Mouse (Mus musculus) liver, postnatal 0 days (tissue): ENCODE data around the gene Ubxn6. TPM values are rescaled to one million over a fixed set of nuclear protein-coding genes. Genes with fewer than 3 reads are reported as not detected.
"Not testable (repeated sequence)": the region's sequence is repeated elsewhere in the genome, so short reads cannot be mapped to it uniquely, and the experiment has no call there.

ENCODE experiments used
- ATAC-seq: fragments of 200-750 bp; cut with Nextera tagmentation; 2 replicates; pipeline ENCODE4 v1.8.0; 2017; ENCODE audit warnings: mild to moderate bottlenecking, moderate library complexity
- DNase-seq: peaks from one replicate; pipeline ENCODE4 v3.0.0-alpha.2; 2016
- H3K27ac ChIP-seq: fragments of 300-500 bp; sonication (generic); 2 replicates; pipeline ENCODE4 v1.5.1; 2014; ENCODE audit warnings: antibody characterized with exemption, moderate library complexity, mild to moderate bottlenecking, low read depth
- H3K27me3 ChIP-seq: fragments of 300-500 bp; sonication (generic); 2 replicates; pipeline ENCODE4 v1.6.1; 2014; ENCODE audit warnings: low read length, control low read depth, mixed read lengths; ENCODE audit not compliant: insufficient read depth
- H3K36me3 ChIP-seq: fragments of 300-500 bp; sonication (generic); replicated peaks from 2 replicates; pipeline ENCODE4 v1.6.1; 2014; ENCODE audit warnings: mild to moderate bottlenecking, control low read depth, low read length, moderate library complexity, mixed read lengths; ENCODE audit not compliant: insufficient read depth
- H3K4me1 ChIP-seq: fragments of 300-500 bp; sonication (generic); 2 replicates; pipeline ENCODE4 v1.6.1; 2014; ENCODE audit warnings: antibody characterized with exemption, mild to moderate bottlenecking, control low read depth; ENCODE audit not compliant: insufficient read depth
- H3K4me2 ChIP-seq: fragments of 300-500 bp; sonication (generic); 2 replicates; pipeline ENCODE4 v1.6.1; 2014; ENCODE audit warnings: low read depth, mild to moderate bottlenecking, low read length, moderate library complexity, mixed read lengths
- H3K4me3 ChIP-seq: fragments of 300-500 bp; sonication (generic); 2 replicates; pipeline ENCODE4 v1.5.1; 2014; ENCODE audit warnings: low read depth, low read length
- H3K9ac ChIP-seq: fragments of 300-500 bp; sonication (generic); replicated peaks from 2 replicates; pipeline ENCODE4 v1.6.1; 2014; ENCODE audit warnings: mild to moderate bottlenecking, moderate library complexity
- H3K9me3 ChIP-seq: fragments of 300-500 bp; sonication (generic); 2 replicates; pipeline ENCODE4 v1.6.1; 2016; ENCODE audit warnings: mild to moderate bottlenecking, control low read depth, low read length, mixed read lengths
- CTCF ChIP-seq: sonication (generic); IDR thresholded peaks from 2 replicates; pipeline ENCODE4 v1.5.1; 2016; ENCODE audit warnings: antibody characterized with exemption, low read depth
- EP300 ChIP-seq: IDR thresholded peaks from 2 replicates; pipeline ENCODE4 v1.6.1; 2016; ENCODE audit warnings: antibody characterized with exemption, low read depth, mild to moderate bottlenecking
- WGBS: fragments of 180-500 bp; shearing (Covaris S2); extraction: QIAGEN DNeasy Blood & Tissue Kit; methylation state at CpG from one replicate; pipeline ENCODE4 v1.1.7; 2014; ENCODE audit not compliant: insufficient replicate concordance; 5-methylcytosine and 5-hydroxymethylcytosine counted together
- polyA plus RNA-seq: library from polyadenylated mRNA; unstranded; fragments of >200 nt; fragmentation: Nextera tagmentation; extraction: Ambion mirVana; gene quantifications from 2 replicates; pipeline ENCODE4 v1.2.1, GENCODE M21; 2015

Gene Ubxn6
- polyA plus RNA-seq, 1 experiment from 2014 or later = 19.1 TPM

DNA sequence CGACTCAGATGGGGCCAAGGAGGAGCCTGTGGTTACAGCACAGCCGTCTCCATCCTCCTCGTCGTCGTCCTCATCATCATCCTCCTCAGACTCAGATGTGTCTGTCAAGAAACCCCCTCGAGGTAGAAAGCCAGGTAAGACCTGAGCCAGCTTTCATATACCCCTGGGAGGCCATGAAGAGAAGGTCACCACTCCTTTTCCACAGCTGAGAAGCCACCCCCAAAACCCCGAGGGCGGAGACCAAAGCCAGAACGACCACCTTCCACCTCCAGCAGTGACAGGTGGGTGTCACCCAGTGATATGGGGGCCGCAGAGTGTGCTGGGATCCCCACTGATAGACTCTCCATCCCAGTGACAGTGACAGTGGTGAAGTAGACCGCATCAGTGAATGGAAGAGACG lies 22.1 kb upstream of the Ubxn6 start:
- DNase-seq (no peak), ATAC-seq (no peak)
- H3K4me1 ChIP-seq = no peaks in the 10 kb centered on the region
- TF ChIP-seq CTCF = no peak
- TF ChIP-seq EP300 = no peak
- H3K27ac ChIP-seq = no peak overlapping the region
- no peak overlapping the region for H3K4me2 ChIP-seq
- H3K36me3 ChIP-seq = peaks cover 48% of the 10 kb centered on the region
- no peaks in the 10 kb centered on the region for H3K27me3 ChIP-seq
- WGBS = 85% methylated on average over 12 of the region's 12 CpGs
- no peaks in the 10 kb centered on the region for H3K9me3 ChIP-seq
- no peak overlapping the region for H3K9ac ChIP-seq
- no peak overlapping the region for H3K4me3 ChIP-seq

DNA sequence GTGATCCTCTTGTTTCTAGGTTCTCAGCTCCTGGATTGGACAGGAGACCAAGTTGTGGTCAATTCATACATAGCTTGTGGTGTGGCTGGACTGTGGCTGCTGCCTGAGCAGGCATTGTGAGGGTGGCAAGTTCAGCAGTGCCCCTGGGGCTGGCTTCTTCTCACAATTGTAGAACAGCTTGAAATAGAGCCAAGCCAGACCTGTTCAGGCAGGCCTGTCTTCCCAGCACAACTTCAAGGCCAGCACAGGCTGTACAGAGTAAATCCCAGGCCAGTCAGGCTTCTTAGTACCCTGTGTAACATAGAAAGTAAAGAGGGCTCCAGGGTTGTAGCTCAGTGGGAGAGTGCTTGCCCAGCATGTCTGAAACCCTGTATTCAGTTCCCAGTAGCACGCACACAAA lies 18.0 kb upstream of the Ubxn6 start:
- H3K36me3 ChIP-seq = peaks cover 23% of the 10 kb centered on the region
- no peaks in the 10 kb centered on the region for H3K27me3 ChIP-seq
- 96% methylated on average over 1 of the region's 1 CpGs for WGBS
- ATAC-seq = no peak
- H3K4me2 ChIP-seq = no peak overlapping the region
- TF ChIP-seq EP300 (no peak), CTCF (no peak)
- no peaks in the 10 kb centered on the region for H3K4me1 ChIP-seq
- no peaks in the 10 kb centered on the region for H3K9me3 ChIP-seq
- H3K4me3 ChIP-seq = no peak overlapping the region
- no peak overlapping the region for H3K27ac ChIP-seq
- H3K9ac ChIP-seq = no peak overlapping the region
- no peak for DNase-seq

DNA sequence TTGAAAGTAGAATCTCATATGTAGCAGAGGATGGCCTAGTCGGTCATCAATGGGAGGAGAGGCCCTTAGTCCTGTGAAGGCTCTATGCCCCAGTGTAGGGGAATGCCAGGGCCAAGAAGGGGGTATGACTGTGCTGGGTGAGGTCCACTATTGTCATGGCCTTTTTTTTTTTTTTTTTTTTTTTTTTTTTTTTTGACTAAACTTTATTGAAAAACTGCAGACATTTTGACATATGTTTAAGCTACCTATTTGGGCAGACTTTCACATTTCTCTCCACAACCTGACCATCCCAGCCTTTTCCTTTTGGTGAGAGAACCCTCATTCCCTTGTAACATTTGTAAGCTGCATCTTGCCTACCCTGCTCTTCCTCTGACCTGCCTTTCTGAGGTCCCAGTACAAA lies 17.5 kb upstream of the Ubxn6 start:
- Histone ChIP-seq H3K4me1 (no peaks in the 10 kb centered on the region), H3K4me3 (no peak overlapping the region), H3K4me2 (no peak overlapping the region), H3K9me3 (no peaks in the 10 kb centered on the region), H3K27me3 (no peaks in the 10 kb centered on the region), H3K36me3 (peaks cover 20% of the 10 kb centered on the region), H3K27ac (no peak overlapping the region), H3K9ac (no peak overlapping the region)
- ATAC-seq (no peak), DNase-seq (no peak)
- no peak for TF ChIP-seq EP300
- no peak for TF ChIP-seq CTCF
- WGBS = 94% methylated on average over 1 of the region's 1 CpGs

DNA sequence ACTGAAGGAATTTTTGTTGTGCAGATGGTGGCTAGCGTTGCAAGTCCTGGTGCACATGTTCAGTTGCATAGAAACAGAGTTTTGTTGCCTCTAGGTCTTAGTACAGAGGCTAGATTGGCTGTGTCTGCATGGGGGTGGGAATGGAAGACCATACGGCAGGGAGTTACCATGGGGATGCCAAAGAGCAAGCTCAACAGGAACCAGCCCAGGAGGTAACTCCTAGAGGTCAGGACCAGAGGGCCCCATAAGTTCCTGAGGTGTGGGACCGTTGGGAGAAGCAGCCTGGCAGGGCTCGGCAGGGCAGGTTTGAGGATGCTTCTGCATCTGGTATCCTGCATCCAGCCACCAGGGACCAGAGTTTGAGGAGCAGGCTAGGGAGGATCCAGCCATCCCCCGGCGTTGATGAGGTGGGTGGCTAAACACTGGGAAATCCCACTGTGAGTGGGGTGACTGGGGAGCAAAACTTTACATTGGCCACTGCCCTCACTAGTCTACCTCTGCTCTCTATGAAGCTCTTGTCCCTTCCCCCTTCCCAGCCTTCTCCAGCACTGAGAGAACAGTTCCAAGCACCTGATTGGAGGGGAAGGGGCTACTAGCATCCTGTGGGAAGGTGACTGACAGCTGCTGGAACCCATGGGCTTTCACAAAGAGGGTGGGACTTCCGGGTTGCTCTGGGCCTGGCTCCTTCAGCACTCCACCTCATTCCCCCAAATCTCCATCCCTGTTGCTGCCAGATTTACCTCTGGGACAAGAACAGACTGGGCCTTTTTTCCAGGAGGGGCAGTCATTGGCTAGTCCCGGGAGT lies 6.2 kb upstream of the Ubxn6 start:
- ATAC-seq = no peak
- DNase-seq = peak; percentile 38
- Histone ChIP-seq H3K27me3 (no peaks in the 10 kb centered on the region), H3K9ac (peak overlapping the region; percentile 91), H3K4me1 (peaks cover 20% of the 10 kb centered on the region), H3K9me3 (no peaks in the 10 kb centered on the region), H3K4me2 (peak overlapping the region; percentile 99), H3K4me3 (peak overlapping the region; percentile 82), H3K36me3 (peaks cover 10% of the 10 kb centered on the region), H3K27ac (no peak overlapping the region)
- TF ChIP-seq CTCF = no peak
- TF ChIP-seq EP300 = no peak
- WGBS = 16% methylated on average over 8 of the region's 8 CpGs

DNA sequence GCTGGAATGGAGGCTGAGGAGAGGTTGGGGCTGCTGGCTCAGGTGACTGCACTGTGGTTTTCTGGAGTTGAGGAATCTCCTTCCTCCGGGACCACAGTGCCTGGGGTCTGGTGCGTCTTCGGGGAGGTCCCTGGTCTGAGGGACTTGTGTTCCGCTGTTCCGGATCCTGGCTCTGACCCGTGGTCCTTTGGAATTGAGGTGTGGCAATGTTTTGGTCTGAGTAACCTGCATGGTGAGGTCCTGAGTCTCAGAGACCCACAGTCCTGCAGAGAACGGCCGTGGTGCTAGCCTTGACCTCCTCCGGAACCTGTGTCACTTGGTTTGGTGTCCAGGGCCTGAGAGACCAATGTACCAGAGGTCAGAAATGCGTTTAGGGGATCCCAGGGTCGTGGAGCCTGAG lies 5.1 kb upstream of the Ubxn6 start:
- no peak for TF ChIP-seq CTCF
- TF ChIP-seq EP300 = no peak
- H3K9ac ChIP-seq = peak overlapping the region; percentile 91
- no peaks in the 10 kb centered on the region for H3K27me3 ChIP-seq
- peaks cover 10% of the 10 kb centered on the region for H3K36me3 ChIP-seq
- WGBS = under 1% methylated on average over 11 of the region's 11 CpGs
- H3K4me2 ChIP-seq = peak overlapping the region; percentile 99
- no peaks in the 10 kb centered on the region for H3K9me3 ChIP-seq
- DNase-seq = peak; percentile 38
- H3K4me3 ChIP-seq = peak overlapping the region; percentile 82
- peak overlapping the region; percentile 88 for H3K27ac ChIP-seq
- H3K4me1 ChIP-seq = peaks cover 27% of the 10 kb centered on the region
- no peak for ATAC-seq

DNA sequence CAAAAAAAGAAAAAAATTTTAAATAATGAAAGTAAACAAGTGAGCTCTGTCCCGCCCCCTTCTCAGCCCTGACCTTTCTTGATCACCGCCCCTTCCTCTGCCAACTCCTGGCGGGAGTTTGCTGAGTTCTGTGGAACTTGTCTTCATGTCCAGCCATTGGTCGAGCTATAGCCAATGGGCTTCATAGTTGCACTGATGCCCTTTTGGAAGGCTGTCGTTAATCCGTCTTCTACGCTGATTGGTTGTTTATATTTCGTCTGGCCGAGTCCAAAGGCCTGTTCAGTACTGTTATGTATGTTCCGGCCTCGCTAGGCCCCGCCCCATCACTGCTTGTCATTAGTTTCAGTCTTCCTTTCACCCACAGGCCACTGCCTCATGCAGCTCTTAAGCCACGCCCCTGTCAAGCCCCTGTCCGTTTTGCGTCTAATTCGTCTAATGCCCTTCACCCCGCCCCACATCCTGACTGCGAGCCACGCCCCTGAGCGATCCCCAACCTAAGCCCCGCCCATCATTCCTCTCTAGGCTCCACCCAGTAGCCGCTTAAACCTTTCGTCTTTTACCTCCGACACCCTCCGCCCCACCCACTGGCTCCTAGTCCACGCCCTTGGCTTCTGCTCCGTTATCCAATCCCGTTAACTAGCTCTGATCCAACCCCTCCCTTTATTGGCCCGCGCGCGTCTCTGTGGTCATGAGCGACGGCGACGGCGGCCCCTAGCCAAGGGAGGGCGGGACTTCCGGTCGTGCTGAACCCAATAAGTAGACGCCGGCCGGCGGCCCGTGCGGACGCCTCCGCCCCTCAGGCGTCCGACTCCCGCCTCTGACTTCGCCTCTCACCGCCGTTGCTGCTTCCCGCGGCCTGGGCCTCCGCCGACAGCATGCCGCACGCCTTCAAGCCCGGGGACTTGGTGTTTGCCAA lies 4.3 kb upstream of the Ubxn6 start, which contains the start of gene Hdgfl2:
Gene Hdgfl2, plus strand, starts transcription at position 755 of the 916 bp plus-strand sequence.
- Histone ChIP-seq H3K27me3 (no peaks in the 10 kb centered on the region), H3K9ac (peak within 1 kb of the TSS; percentile 91), H3K27ac (peak within 1 kb of the TSS; percentile 89), H3K36me3 (peaks cover 7% of the 10 kb centered on the region), H3K4me1 (peaks cover 30% of the 10 kb centered on the region), H3K9me3 (no peaks in the 10 kb centered on the region), H3K4me3 (peak within 1 kb of the TSS; percentile 82), H3K4me2 (peak within 1 kb of the TSS; percentile 99)
- 0% methylated on average over 59 of the region's 61 CpGs for WGBS
- ATAC-seq = peak; percentile 89
- TF ChIP-seq CTCF (no peak), EP300 (peak; percentile 64; the same call in 1 of the 2 replicates)
- peak; percentile 99 for DNase-seq

DNA sequence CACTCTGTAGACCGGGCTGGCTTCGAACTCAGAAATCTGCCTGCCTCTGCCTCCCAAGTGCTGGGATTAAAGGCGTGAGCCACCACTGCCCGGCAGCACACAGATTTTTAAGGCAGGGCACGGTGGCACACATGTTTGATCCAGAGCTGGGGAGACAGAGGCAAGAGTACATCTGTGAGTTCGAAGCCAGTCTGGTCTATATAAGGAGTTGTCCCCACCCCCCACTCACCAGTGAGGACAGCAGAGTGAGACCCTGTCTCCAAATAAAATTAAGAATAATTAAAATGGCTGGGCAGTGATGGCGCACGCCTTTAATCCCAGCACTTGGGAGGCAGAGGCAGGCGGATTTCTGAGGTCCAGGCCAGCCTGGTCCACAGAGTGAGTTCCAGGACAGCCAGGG lies 3.5 kb upstream of the Ubxn6 start:
- WGBS = 58% methylated on average over 9 of the region's 9 CpGs
- Histone ChIP-seq H3K27ac (peak overlapping the region; percentile 89), H3K9ac (0 out of 2 replicates have a peak overlapping the region, but pooled peaks have one; percentile 38), H3K4me1 (peaks cover 35% of the 10 kb centered on the region), H3K4me3 (peak overlapping the region; percentile 42), H3K4me2 (peak overlapping the region; percentile 66)
- not testable (repeated sequence) for H3K9me3 ChIP-seq, H3K27me3 ChIP-seq, DNase-seq, ATAC-seq, H3K36me3 ChIP-seq
